Mouse (Mus musculus): Measurements from ENCODE around the gene Nprl2. TPM values are rescaled to one million over a fixed set of nuclear protein-coding genes. Genes with fewer than 3 reads are reported as not detected.
A peak's percentile ranks its signal among the peaks of the same experiment; 100 is the strongest.
"Not testable (repeated sequence)": the region's sequence is repeated elsewhere in the genome, so short reads cannot be mapped to it uniquely, and the experiment has no call there.

The Nprl2 gene
- polyA plus RNA-seq, 1 experiment from 2014 or later: 34.6 TPM

GRCm38 (mm10) chr9:107563029-107563581, 21.1 kb downstream of the Nprl2 start, which contains the start of gene Tusc2:
Gene Tusc2, plus strand, starts transcription at chr9:107563255.
- ATAC-seq (ENCODE audit: insufficient read depth): peak; percentile 94
- WGBS: under 1% methylated on average over 46 of the region's 46 CpGs
- Histone ChIP-seq H3K4me3 (ENCODE audit: low read depth, low read length) (peak within 1 kb of the TSS; percentile 88), H3K4me2 (peak within 1 kb of the TSS; percentile 81), H3K27ac (ENCODE audit: low read depth) (peak within 1 kb of the TSS; percentile 50; the same call in 1 of the 2 replicates), H3K36me3 (ENCODE audit: insufficient read depth) (peaks cover 62% of the 10 kb centered on the region), H3K9me3 (ENCODE audit: low read depth, low read length) (no peaks in the 10 kb centered on the region), H3K4me1 (ENCODE audit: insufficient read depth) (peaks cover 10% of the 10 kb centered on the region), H3K27me3 (ENCODE audit: insufficient read depth, low read length) (no peaks in the 10 kb centered on the region), H3K9ac (peak within 1 kb of the TSS; percentile 73)
- TF ChIP-seq CTCF (IDR thresholded peaks at IDR 0.05; ENCODE audit: low read depth): no peak
- DNase-seq: peak; percentile 96

GRCm38 (mm10) chr9:107565556-107565955, 23.5 kb downstream of the Nprl2 start:
- H3K9ac ChIP-seq; H3K27me3 ChIP-seq (ENCODE audit: insufficient read depth, low read length); DNase-seq; H3K27ac ChIP-seq (ENCODE audit: low read depth); ATAC-seq (ENCODE audit: insufficient read depth); H3K9me3 ChIP-seq (ENCODE audit: low read depth, low read length): not testable (repeated sequence)
- H3K4me2 ChIP-seq: peak overlapping the region; percentile 50
- peaks cover 18% of the 10 kb centered on the region for H3K4me1 ChIP-seq (ENCODE audit: insufficient read depth)
- peak; percentile 41 for TF ChIP-seq CTCF (IDR thresholded peaks at IDR 0.05; ENCODE audit: low read depth)
- H3K36me3 ChIP-seq (ENCODE audit: insufficient read depth): peaks cover 41% of the 10 kb centered on the region
- WGBS: 43% methylated on average over 5 of the region's 5 CpGs
- H3K4me3 ChIP-seq (ENCODE audit: low read depth, low read length): peak overlapping the region; percentile 11

GRCm38 (mm10) chr9:107566041-107566709, 24.1 kb downstream of the Nprl2 start:
- 51% methylated on average over 15 of the region's 15 CpGs for WGBS
- peak; percentile 91 for DNase-seq
- peak overlapping the region; percentile 13; the same call in 1 of the 2 replicates for H3K4me3 ChIP-seq (ENCODE audit: low read depth, low read length)
- no peaks in the 10 kb centered on the region for H3K9me3 ChIP-seq (ENCODE audit: low read depth, low read length)
- H3K4me2 ChIP-seq: peak overlapping the region; percentile 50
- H3K27ac ChIP-seq (ENCODE audit: low read depth): peak overlapping the region; percentile 80
- ATAC-seq (ENCODE audit: insufficient read depth): no peak
- H3K4me1 ChIP-seq (ENCODE audit: insufficient read depth): peaks cover 24% of the 10 kb centered on the region
- peaks cover 41% of the 10 kb centered on the region for H3K36me3 ChIP-seq (ENCODE audit: insufficient read depth)
- no peak overlapping the region for H3K9ac ChIP-seq
- no peaks in the 10 kb centered on the region for H3K27me3 ChIP-seq (ENCODE audit: insufficient read depth, low read length)
- peak; percentile 91 for TF ChIP-seq CTCF (IDR thresholded peaks at IDR 0.05; ENCODE audit: low read depth)

GRCm38 (mm10) chr9:107566855-107567254, 24.8 kb downstream of the Nprl2 start:
- ATAC-seq (ENCODE audit: insufficient read depth) (no peak), DNase-seq (peak; percentile 67)
- H3K27ac ChIP-seq (ENCODE audit: low read depth): peak overlapping the region; percentile 92
- no peak overlapping the region for H3K9ac ChIP-seq
- H3K27me3 ChIP-seq (ENCODE audit: insufficient read depth, low read length): no peaks in the 10 kb centered on the region
- no peak; the same call in 1 of the 2 replicates for TF ChIP-seq CTCF (IDR thresholded peaks at IDR 0.05; ENCODE audit: low read depth)
- H3K9me3 ChIP-seq (ENCODE audit: low read depth, low read length): no peaks in the 10 kb centered on the region
- H3K4me2 ChIP-seq: peak overlapping the region; percentile 65
- WGBS: 57% methylated on average over 3 of the region's 3 CpGs
- H3K4me3 ChIP-seq (ENCODE audit: low read depth, low read length): peak overlapping the region; percentile 13; the same call in 1 of the 2 replicates
- H3K36me3 ChIP-seq (ENCODE audit: insufficient read depth): peaks cover 41% of the 10 kb centered on the region
- H3K4me1 ChIP-seq (ENCODE audit: insufficient read depth): peaks cover 28% of the 10 kb centered on the region

GRCm38 (mm10) chr9:107567702-107568319, 25.8 kb downstream of the Nprl2 start, which contains the start of gene Hyal2:
Gene Hyal2, plus strand, starts transcription at chr9:107567945.
- Histone ChIP-seq H3K4me2 (peak within 1 kb of the TSS; percentile 65), H3K9me3 (ENCODE audit: low read depth, low read length) (no peaks in the 10 kb centered on the region), H3K9ac (peak within 1 kb of the TSS; percentile 89), H3K4me3 (ENCODE audit: low read depth, low read length) (peak within 1 kb of the TSS; percentile 84), H3K27me3 (ENCODE audit: insufficient read depth, low read length) (no peaks in the 10 kb centered on the region), H3K36me3 (ENCODE audit: insufficient read depth) (peaks cover 42% of the 10 kb centered on the region), H3K4me1 (ENCODE audit: insufficient read depth) (peaks cover 28% of the 10 kb centered on the region), H3K27ac (ENCODE audit: low read depth) (peak within 1 kb of the TSS; percentile 92)
- ATAC-seq (ENCODE audit: insufficient read depth): no peak; the same call in 1 of the 2 replicates
- DNase-seq: no peak
- TF ChIP-seq CTCF (IDR thresholded peaks at IDR 0.05; ENCODE audit: low read depth): no peak
- WGBS: 7% methylated on average over 18 of the region's 18 CpGs

GRCm38 (mm10) chr9:107568331-107569261, 26.6 kb downstream of the Nprl2 start:
- Histone ChIP-seq H3K4me2 (peak overlapping the region; percentile 65), H3K9ac (peak overlapping the region; percentile 89), H3K36me3 (ENCODE audit: insufficient read depth) (peaks cover 50% of the 10 kb centered on the region), H3K4me3 (ENCODE audit: low read depth, low read length) (peak overlapping the region; percentile 84), H3K27ac (ENCODE audit: low read depth) (peak overlapping the region; percentile 92), H3K4me1 (ENCODE audit: insufficient read depth) (peaks cover 27% of the 10 kb centered on the region), H3K9me3 (ENCODE audit: low read depth, low read length) (no peaks in the 10 kb centered on the region), H3K27me3 (ENCODE audit: insufficient read depth, low read length) (no peaks in the 10 kb centered on the region)
- DNase-seq (peak; percentile 94), ATAC-seq (ENCODE audit: insufficient read depth) (peak; percentile 82)
- TF ChIP-seq CTCF (IDR thresholded peaks at IDR 0.05; ENCODE audit: low read depth): no peak
- under 1% methylated on average over 41 of the region's 41 CpGs for WGBS
